Mouse (Mus musculus) liver, embryonic 13.5 days (tissue): ENCODE results near the gene Armc7. TPM values are rescaled to one million over a fixed set of nuclear protein-coding genes. Genes with fewer than 3 reads are reported as not detected.
A peak's percentile ranks its signal among the peaks of the same experiment; 100 is the strongest.

Experiments used
- ATAC-seq: fragments of 200-750 bp; cut with Nextera tagmentation; 2 replicates; pipeline ENCODE4 v1.8.0; 2017; ENCODE audit warnings: low read depth, mild to moderate bottlenecking, moderate number of reproducible peaks, moderate library complexity
- DNase-seq: peaks from one replicate; pipeline ENCODE4 v3.0.0; 2022
- H3K27ac ChIP-seq: fragments of 300-500 bp; sonication (generic); 2 replicates; pipeline ENCODE4 v1.5.1; 2015; ENCODE audit warnings: moderate library complexity, mild to moderate bottlenecking, inconsistent platforms
- H3K27me3 ChIP-seq: fragments of 300-500 bp; sonication (generic); 2 replicates; pipeline ENCODE4 v1.6.1; 2015; ENCODE audit warnings: mild to moderate bottlenecking, inconsistent platforms
- H3K36me3 ChIP-seq: fragments of 300-500 bp; sonication (generic); 2 replicates; pipeline ENCODE4 v1.6.1; 2015; ENCODE audit warnings: mild to moderate bottlenecking, inconsistent platforms
- H3K4me1 ChIP-seq: fragments of 300-500 bp; sonication (generic); replicated peaks from 2 replicates; pipeline ENCODE4 v1.6.1; 2015; ENCODE audit warnings: inconsistent platforms
- H3K4me2 ChIP-seq: fragments of 300-500 bp; sonication (generic); 2 replicates; pipeline ENCODE4 v1.6.1; 2015; ENCODE audit warnings: inconsistent platforms, mild to moderate bottlenecking, moderate library complexity
- H3K4me3 ChIP-seq: fragments of 300-500 bp; sonication (generic); replicated peaks from 2 replicates; pipeline ENCODE4 v1.5.1; 2015; ENCODE audit warnings: mild to moderate bottlenecking, inconsistent platforms
- H3K9ac ChIP-seq: fragments of 300-500 bp; sonication (generic); 2 replicates; pipeline ENCODE4 v1.6.1; 2015; ENCODE audit warnings: mild to moderate bottlenecking, inconsistent platforms
- H3K9me3 ChIP-seq: fragments of 300-500 bp; sonication (generic); replicated peaks from 2 replicates; pipeline ENCODE4 v1.6.1; 2016; ENCODE audit warnings: inconsistent platforms
- WGBS: fragments of 180-500 bp; shearing (Covaris S2); methylation state at CpG from one replicate; pipeline ENCODE4 v1.1.7; 2015; ENCODE audit not compliant: insufficient replicate concordance; 5-methylcytosine and 5-hydroxymethylcytosine counted together
- polyA plus RNA-seq: library from polyadenylated mRNA; unstranded; fragments of >200 nt; fragmentation: Nextera tagmentation; extraction: Ambion mirVana; gene quantifications from 2 replicates; pipeline ENCODE4 v1.2.1, GENCODE M21; 2015

Gene Armc7
- 3.2 and 3.7 TPM in 2 replicates for polyA plus RNA-seq

- ATAC-seq = peak; percentile 97
- Histone ChIP-seq H3K9me3 (no peaks in the 10 kb centered on the region; the same call in 1 of the 2 replicates), H3K9ac (peak within 1 kb of the TSS; percentile 90), H3K36me3 (no peaks in the 10 kb centered on the region), H3K4me2 (peak within 1 kb of the TSS; percentile 96), H3K27ac (peak within 1 kb of the TSS; percentile 78), H3K27me3 (no peaks in the 10 kb centered on the region), H3K4me3 (peak within 1 kb of the TSS; percentile 89), H3K4me1 (peaks cover 45% of the 10 kb centered on the region)
- under 1% methylated on average over 26 of the region's 26 CpGs for WGBS
- peak; percentile 91 for DNase-seq
Measured at GRCm38 (mm10) chr11:115475025-115475757, at the start of gene Armc7. Gene Armc7, plus strand, starts transcription at chr11:115475667.

- H3K4me1 ChIP-seq = peaks cover 29% of the 10 kb centered on the region
- DNase-seq (no peak), ATAC-seq (no peak)
- H3K4me2 ChIP-seq = no peak overlapping the region
- H3K27ac ChIP-seq = no peak overlapping the region
- WGBS = 73% methylated on average over 6 of the region's 6 CpGs
- peaks cover 31% of the 10 kb centered on the region for H3K36me3 ChIP-seq
- no peaks in the 10 kb centered on the region for H3K27me3 ChIP-seq
- H3K4me3 ChIP-seq = no peak overlapping the region
- no peak overlapping the region for H3K9ac ChIP-seq
- H3K9me3 ChIP-seq = no peaks in the 10 kb centered on the region
Measured at GRCm38 (mm10) chr11:115425671-115426070, 49.8 kb upstream of the Armc7 start.

GRCm38 (mm10) chr11:115427482-115428331 lies 47.8 kb upstream of the Armc7 start:
- Histone ChIP-seq H3K4me2 (no peak overlapping the region), H3K9ac (no peak overlapping the region), H3K27ac (0 out of 2 replicates have a peak overlapping the region, but pooled peaks have one; percentile 13), H3K4me1 (peaks cover 21% of the 10 kb centered on the region), H3K27me3 (no peaks in the 10 kb centered on the region), H3K4me3 (no peak overlapping the region), H3K9me3 (no peaks in the 10 kb centered on the region), H3K36me3 (peaks cover 41% of the 10 kb centered on the region)
- WGBS = 43% methylated on average over 20 of the region's 20 CpGs
- ATAC-seq (peak; percentile 46; the same call in 1 of the 2 replicates), DNase-seq (peak; percentile 55)

GRCm38 (mm10) chr11:115429307-115429706 lies 46.2 kb upstream of the Armc7 start:
- Histone ChIP-seq H3K4me3 (no peak overlapping the region), H3K4me2 (no peak overlapping the region), H3K27ac (no peak overlapping the region), H3K4me1 (peaks cover 21% of the 10 kb centered on the region), H3K27me3 (peaks cover under 1% of the 10 kb centered on the region; the same call in 1 of the 2 replicates), H3K9ac (no peak overlapping the region), H3K36me3 (peaks cover 40% of the 10 kb centered on the region), H3K9me3 (no peaks in the 10 kb centered on the region)
- WGBS = 82% methylated on average over 7 of the region's 7 CpGs
- no peak for ATAC-seq
- no peak for DNase-seq

- ATAC-seq (no peak), DNase-seq (no peak)
- no peak overlapping the region for H3K4me2 ChIP-seq
- H3K4me1 ChIP-seq = peaks cover 25% of the 10 kb centered on the region
- 76% methylated on average over 6 of the region's 6 CpGs for WGBS
- H3K9me3 ChIP-seq = no peaks in the 10 kb centered on the region
- no peak overlapping the region for H3K27ac ChIP-seq
- no peak overlapping the region for H3K4me3 ChIP-seq
- H3K9ac ChIP-seq = no peak overlapping the region
- H3K36me3 ChIP-seq = peaks cover 37% of the 10 kb centered on the region
- peaks cover 13% of the 10 kb centered on the region for H3K27me3 ChIP-seq
Measured at GRCm38 (mm10) chr11:115430561-115430960, 44.9 kb upstream of the Armc7 start.

- DNase-seq = no peak
Measured at GRCm38 (mm10) chr11:115432814-115433213, 42.7 kb upstream of the Armc7 start.

GRCm38 (mm10) chr11:115433342-115433741 lies 42.1 kb upstream of the Armc7 start:
- no peak overlapping the region for H3K9ac ChIP-seq
- H3K9me3 ChIP-seq = no peaks in the 10 kb centered on the region
- H3K4me1 ChIP-seq = peaks cover 25% of the 10 kb centered on the region
- H3K4me3 ChIP-seq = no peak overlapping the region
- peaks cover 32% of the 10 kb centered on the region for H3K27me3 ChIP-seq
- no peak overlapping the region for H3K4me2 ChIP-seq
- 74% methylated on average over 6 of the region's 6 CpGs for WGBS
- DNase-seq (no peak), ATAC-seq (no peak)
- H3K36me3 ChIP-seq = peaks cover 29% of the 10 kb centered on the region
- H3K27ac ChIP-seq = no peak overlapping the region

More at GRCm38 (mm10) chr11:115432814-115433213, 42.7 kb upstream of the Armc7 start:
- Histone ChIP-seq H3K4me2 (no peak overlapping the region), H3K4me3 (no peak overlapping the region), H3K36me3 (peaks cover 29% of the 10 kb centered on the region), H3K9me3 (no peaks in the 10 kb centered on the region), H3K27ac (0 out of 2 replicates have a peak overlapping the region, but pooled peaks have one; percentile 18), H3K27me3 (peaks cover 32% of the 10 kb centered on the region), H3K9ac (no peak overlapping the region), H3K4me1 (peaks cover 28% of the 10 kb centered on the region)
- 57% methylated on average over 4 of the region's 4 CpGs for WGBS
- 0 out of 2 replicates have a peak, but pooled peaks have one; percentile 10 for ATAC-seq

GRCm38 (mm10) chr11:115435596-115436337 lies 39.7 kb upstream of the Armc7 start:
- peak overlapping the region; percentile 53 for H3K4me2 ChIP-seq
- H3K36me3 ChIP-seq = peaks cover 9% of the 10 kb centered on the region
- DNase-seq (no peak), ATAC-seq (no peak)
- WGBS = 5% methylated on average over 31 of the region's 31 CpGs
- peaks cover 32% of the 10 kb centered on the region for H3K27me3 ChIP-seq
- H3K4me1 ChIP-seq = peaks cover 21% of the 10 kb centered on the region
- no peaks in the 10 kb centered on the region; the same call in 1 of the 2 replicates for H3K9me3 ChIP-seq
- H3K9ac ChIP-seq = peak overlapping the region; percentile 44; the same call in 1 of the 2 replicates
- H3K4me3 ChIP-seq = peak overlapping the region; percentile 25
- no peak overlapping the region for H3K27ac ChIP-seq

- Histone ChIP-seq H3K36me3 (no peaks in the 10 kb centered on the region), H3K4me3 (no peak overlapping the region), H3K9ac (no peak overlapping the region), H3K9me3 (no peaks in the 10 kb centered on the region; the same call in 1 of the 2 replicates), H3K27ac (no peak overlapping the region), H3K4me1 (peaks cover 17% of the 10 kb centered on the region), H3K27me3 (peaks cover 44% of the 10 kb centered on the region), H3K4me2 (no peak overlapping the region)
- DNase-seq = no peak
- ATAC-seq = no peak
- WGBS = 64% methylated on average over 5 of the region's 5 CpGs
Measured at GRCm38 (mm10) chr11:115437571-115438122, 37.8 kb upstream of the Armc7 start.

- Histone ChIP-seq H3K9me3 (no peaks in the 10 kb centered on the region; the same call in 1 of the 2 replicates), H3K36me3 (no peaks in the 10 kb centered on the region), H3K27ac (no peak overlapping the region), H3K27me3 (peaks cover 43% of the 10 kb centered on the region), H3K4me1 (peaks cover 15% of the 10 kb centered on the region), H3K9ac (no peak overlapping the region), H3K4me2 (no peak overlapping the region), H3K4me3 (no peak overlapping the region)
- DNase-seq (no peak), ATAC-seq (no peak)
- 68% methylated on average over 3 of the region's 3 CpGs for WGBS
Measured at GRCm38 (mm10) chr11:115439326-115439725, 36.1 kb upstream of the Armc7 start.
